Mouse (Mus musculus) cerebellum, postnatal 4 days (tissue): ENCODE data around the gene Kantr.

Source experiments
- DNase-seq, 2 experiments: peaks; one replicate each; pipeline ENCODE4 v3.0.0; 2022; ENCODE audit warnings: low spot score in 2 of 2, mixed read lengths in 1 of 2

Kantr gene

DNA sequence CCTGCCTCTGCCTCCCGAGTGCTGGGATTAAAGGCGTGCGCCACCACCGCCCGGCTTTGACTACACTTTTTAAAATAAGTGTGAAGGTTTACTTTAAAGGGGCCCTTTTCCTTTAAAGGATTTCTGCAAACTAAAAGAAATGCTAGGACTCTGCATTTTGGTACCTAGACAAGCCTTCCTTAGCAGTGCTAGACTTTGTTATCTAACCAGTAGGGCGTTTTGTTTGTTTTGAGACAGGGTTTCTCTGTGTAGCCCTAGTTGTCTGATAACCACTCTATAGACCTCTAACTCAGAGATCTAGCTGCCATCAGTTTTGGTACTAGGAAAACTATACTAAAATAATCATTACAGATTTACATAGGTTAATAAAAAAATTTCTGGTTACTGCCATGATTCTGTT, 47.9 kb downstream of the Kantr start:
- DNase-seq = no peak

DNA sequence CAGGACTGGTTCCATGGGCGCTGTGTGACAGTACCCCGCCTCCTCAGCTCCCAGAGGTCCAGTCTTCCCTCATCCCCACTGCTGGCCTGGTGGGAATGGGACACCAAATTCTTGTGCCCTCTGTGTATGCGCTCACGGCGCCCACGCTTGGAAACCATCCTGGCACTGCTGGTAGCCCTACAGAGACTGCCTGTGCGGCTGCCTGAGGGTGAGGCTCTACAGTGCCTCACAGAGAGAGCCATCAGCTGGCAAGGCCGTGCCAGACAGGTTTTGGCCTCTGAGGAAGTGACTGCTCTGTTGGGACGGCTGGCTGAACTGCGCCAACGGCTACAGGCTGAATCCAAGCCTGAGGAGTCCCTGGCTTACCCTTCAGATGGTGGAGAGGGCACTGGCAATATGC, 56.1 kb downstream of the Kantr start:
- DNase-seq = no peak
